Mouse (Mus musculus) embryonic fibroblast, embryonic 13.5 days (primary cell): ENCODE results near the gene Ripk1.

Experiments
- CTCF ChIP-seq: IDR thresholded peaks from 2 replicates; pipeline ENCODE4 v1.5.1; 2011; ENCODE audit warnings: mild to moderate bottlenecking, control low read depth, low read length, moderate library complexity, borderline replicate concordance; ENCODE audit not compliant: insufficient read depth
- POLR2A ChIP-seq: IDR thresholded peaks from 2 replicates; pipeline ENCODE4 v1.6.1; 2011; ENCODE audit warnings: low read depth, mild to moderate bottlenecking, control low read depth, low read length, moderate library complexity

GRCm38 (mm10) chr13:33966025-33966412, 36.1 kb upstream of the Ripk1 start:
- TF ChIP-seq CTCF (no peak), POLR2A (no peak)
